Mouse (Mus musculus) embryonic fibroblast, embryonic 13.5 days (primary cell): ENCODE results near the gene Aldh4a1.

Experiments used
- CTCF ChIP-seq: IDR thresholded peaks from 2 replicates; pipeline ENCODE4 v1.5.1; 2011; ENCODE audit warnings: mild to moderate bottlenecking, control low read depth, low read length, moderate library complexity, borderline replicate concordance; ENCODE audit not compliant: insufficient read depth
- POLR2A ChIP-seq: IDR thresholded peaks from 2 replicates; pipeline ENCODE4 v1.6.1; 2011; ENCODE audit warnings: low read depth, mild to moderate bottlenecking, control low read depth, low read length, moderate library complexity

GRCm38 (mm10) chr4:139577006-139577405 lies 45.7 kb upstream of the Aldh4a1 start:
- TF ChIP-seq POLR2A (no peak), CTCF (no peak)
